Mouse (Mus musculus): ENCODE results near the gene Entpd5. TPM values are rescaled to one million over a fixed set of nuclear protein-coding genes. Genes with fewer than 3 reads are reported as not detected.

Gene Entpd5
- polyA plus RNA-seq, 1 experiment from 2014 or later: 44.8 TPM

GRCm38 (mm10) chr12:84423990-84424389 lies 15.2 kb upstream of the Entpd5 start:
- Histone ChIP-seq H3K4me2 (replicated peaks; ENCODE audit: low read depth) (no peak overlapping the region), H3K9me3 (ENCODE audit: control insufficient read depth, low read length) (no peaks in the 10 kb centered on the region), H3K9ac (ENCODE audit: low read length) (no peak overlapping the region), H3K27me3 (ENCODE audit: control insufficient read depth, insufficient read depth, low read length) (no peaks in the 10 kb centered on the region), H3K4me1 (replicated peaks; ENCODE audit: control insufficient read depth, insufficient read depth) (no peaks in the 10 kb centered on the region), H3K4me3 (ENCODE audit: low read depth, low read length) (no peak overlapping the region), H3K36me3 (ENCODE audit: control insufficient read depth, insufficient read depth, low read length) (no peaks in the 10 kb centered on the region), H3K27ac (replicated peaks) (no peak overlapping the region)
- 54% methylated on average over 3 of the region's 3 CpGs for WGBS
- TF ChIP-seq CTCF (IDR thresholded peaks at IDR 0.05; ENCODE audit: low read depth) (no peak), EP300 (optimal IDR thresholded peaks at IDR 0.05) (no peak)
- DNase-seq (ENCODE audit: low spot score) (no peak), ATAC-seq (ENCODE audit: low FRiP score, low TSS enrichment) (no peak)

DNA sequence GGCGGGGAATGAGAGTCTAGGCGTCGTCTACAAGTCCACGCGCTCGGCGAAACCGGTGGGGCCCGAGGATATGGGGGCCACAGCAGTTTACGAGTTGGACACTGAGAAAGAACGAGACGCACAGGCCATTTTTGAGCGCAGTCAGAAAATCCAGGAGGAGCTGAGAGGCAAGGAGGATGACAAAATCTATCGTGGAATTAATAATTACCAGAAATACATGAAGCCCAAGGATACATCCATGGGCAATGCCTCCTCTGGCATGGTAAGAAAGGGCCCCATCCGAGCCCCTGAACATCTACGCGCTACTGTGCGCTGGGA lies 8.7 kb upstream of the Entpd5 start:
- Histone ChIP-seq H3K27me3 (ENCODE audit: control insufficient read depth, insufficient read depth, low read length) (no peaks in the 10 kb centered on the region), H3K4me2 (replicated peaks; ENCODE audit: low read depth) (peak overlapping the region; percentile 62), H3K36me3 (ENCODE audit: control insufficient read depth, insufficient read depth, low read length) (no peaks in the 10 kb centered on the region), H3K4me3 (ENCODE audit: low read depth, low read length) (peak overlapping the region; percentile 59), H3K4me1 (replicated peaks; ENCODE audit: control insufficient read depth, insufficient read depth) (no peaks in the 10 kb centered on the region), H3K27ac (replicated peaks) (peak overlapping the region; percentile 75; the same call in 1 of the 2 replicates), H3K9me3 (ENCODE audit: control insufficient read depth, low read length) (no peaks in the 10 kb centered on the region), H3K9ac (ENCODE audit: low read length) (peak overlapping the region; percentile 75)
- WGBS: 37% methylated on average over 18 of the region's 18 CpGs
- no peak for ATAC-seq (ENCODE audit: low FRiP score, low TSS enrichment)
- DNase-seq (ENCODE audit: low spot score): no peak
- TF ChIP-seq CTCF (IDR thresholded peaks at IDR 0.05; ENCODE audit: low read depth) (no peak), EP300 (optimal IDR thresholded peaks at IDR 0.05) (no peak)

GRCm38 (mm10) chr12:84416834-84417604 lies 8.2 kb upstream of the Entpd5 start, which contains the start of gene Rnf113a2:
Rnf113a2 (plus strand) TSS chr12:84417196.
- 3% methylated on average over 50 of the region's 50 CpGs for WGBS
- Histone ChIP-seq H3K36me3 (ENCODE audit: control insufficient read depth, insufficient read depth, low read length) (no peaks in the 10 kb centered on the region), H3K4me2 (replicated peaks; ENCODE audit: low read depth) (peak within 1 kb of the TSS; percentile 62), H3K27me3 (ENCODE audit: control insufficient read depth, insufficient read depth, low read length) (no peaks in the 10 kb centered on the region), H3K9me3 (ENCODE audit: control insufficient read depth, low read length) (no peaks in the 10 kb centered on the region), H3K9ac (ENCODE audit: low read length) (peak within 1 kb of the TSS; percentile 75), H3K4me3 (ENCODE audit: low read depth, low read length) (peak within 1 kb of the TSS; percentile 59), H3K27ac (replicated peaks) (peak within 1 kb of the TSS; percentile 75), H3K4me1 (replicated peaks; ENCODE audit: control insufficient read depth, insufficient read depth) (no peaks in the 10 kb centered on the region)
- no peak for TF ChIP-seq CTCF (IDR thresholded peaks at IDR 0.05; ENCODE audit: low read depth)
- TF ChIP-seq EP300 (optimal IDR thresholded peaks at IDR 0.05): no peak
- ATAC-seq (ENCODE audit: low FRiP score, low TSS enrichment) (peak; percentile 95), DNase-seq (ENCODE audit: low spot score) (peak; percentile 87)

- H3K4me2 ChIP-seq (replicated peaks; ENCODE audit: low read depth): peak overlapping the region; percentile 96
- H3K9ac ChIP-seq (ENCODE audit: low read length): peak overlapping the region; percentile 89
- WGBS: under 1% methylated on average over 52 of the region's 52 CpGs
- no peaks in the 10 kb centered on the region for H3K27me3 ChIP-seq (ENCODE audit: control insufficient read depth, insufficient read depth, low read length)
- ATAC-seq (ENCODE audit: low FRiP score, low TSS enrichment): peak; percentile 63
- TF ChIP-seq CTCF (IDR thresholded peaks at IDR 0.05; ENCODE audit: low read depth): no peak
- no peak for TF ChIP-seq EP300 (optimal IDR thresholded peaks at IDR 0.05)
- H3K27ac ChIP-seq (replicated peaks): peak overlapping the region; percentile 94
- peak; percentile 61 for DNase-seq (ENCODE audit: low spot score)
- H3K9me3 ChIP-seq (ENCODE audit: control insufficient read depth, low read length): no peaks in the 10 kb centered on the region
- 0 out of 2 replicates have a peak, but pooled peaks cover 2% of the 10 kb centered on the region for H3K4me1 ChIP-seq (replicated peaks; ENCODE audit: control insufficient read depth, insufficient read depth)
- peak overlapping the region; percentile 77 for H3K4me3 ChIP-seq (ENCODE audit: low read depth, low read length)
- H3K36me3 ChIP-seq (ENCODE audit: control insufficient read depth, insufficient read depth, low read length): no peaks in the 10 kb centered on the region
Observed at GRCm38 (mm10) chr12:84407874-84408818, 683 bp downstream of the Entpd5 start.

- Histone ChIP-seq H3K27ac (replicated peaks) (no peak overlapping the region), H3K9me3 (ENCODE audit: control insufficient read depth, low read length) (no peaks in the 10 kb centered on the region), H3K27me3 (ENCODE audit: control insufficient read depth, insufficient read depth, low read length) (no peaks in the 10 kb centered on the region), H3K4me3 (ENCODE audit: low read depth, low read length) (no peak overlapping the region), H3K36me3 (ENCODE audit: control insufficient read depth, insufficient read depth, low read length) (no peaks in the 10 kb centered on the region), H3K4me2 (replicated peaks; ENCODE audit: low read depth) (no peak overlapping the region), H3K9ac (ENCODE audit: low read length) (no peak overlapping the region), H3K4me1 (replicated peaks; ENCODE audit: control insufficient read depth, insufficient read depth) (0 out of 2 replicates have a peak, but pooled peaks cover 2% of the 10 kb centered on the region)
- TF ChIP-seq CTCF (IDR thresholded peaks at IDR 0.05; ENCODE audit: low read depth) (peak; percentile 41), EP300 (optimal IDR thresholded peaks at IDR 0.05) (no peak)
- WGBS: 57% methylated on average over 4 of the region's 4 CpGs
- no peak for DNase-seq (ENCODE audit: low spot score)
- no peak for ATAC-seq (ENCODE audit: low FRiP score, low TSS enrichment)
Observed at GRCm38 (mm10) chr12:84407259-84407658, 1.6 kb downstream of the Entpd5 start.

Data from stomach, postnatal 0 days (tissue).